Mouse (Mus musculus) lung, postnatal 0 days (tissue): ENCODE data around the gene Bace2.

Experiments used
- CTCF ChIP-seq: IDR thresholded peaks from 2 replicates; pipeline ENCODE4 v1.5.1; 2016; ENCODE audit warnings: antibody characterized with exemption, mild to moderate bottlenecking
- EP300 ChIP-seq: IDR thresholded peaks from 2 replicates; pipeline ENCODE4 v1.6.1; 2016; ENCODE audit warnings: antibody characterized with exemption, mild to moderate bottlenecking, control low read depth

DNA sequence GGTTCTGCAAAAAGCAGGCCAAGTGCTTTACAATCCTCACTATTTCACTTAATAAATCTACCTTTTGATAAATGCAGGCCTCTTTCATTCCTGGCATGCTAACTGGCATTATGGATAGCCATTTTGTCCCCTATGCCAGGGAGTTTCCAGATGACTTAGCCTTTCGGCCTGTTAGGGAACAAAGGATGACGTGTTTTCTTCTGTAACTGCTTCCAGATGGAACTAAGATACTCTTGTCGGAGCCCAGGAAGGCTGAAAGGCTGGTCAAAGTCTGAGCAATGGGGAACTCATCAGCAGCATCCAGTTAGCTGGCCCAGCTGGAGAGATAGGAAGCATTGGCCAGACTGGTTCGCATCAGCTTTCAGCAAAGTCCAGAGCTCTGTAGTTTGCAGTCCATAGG is 48.9 kb upstream of the Bace2 start:
- no peak for TF ChIP-seq CTCF
- no peak for TF ChIP-seq EP300
